Mouse (Mus musculus) lung, adult 2 months (tissue): ENCODE data around the gene Lonp2. TPM values are rescaled to one million over a fixed set of nuclear protein-coding genes. Genes with fewer than 3 reads are reported as not detected.

ENCODE experiments used
- DNase-seq: peaks from one replicate; pipeline ENCODE4 v3.0.0; 2022
- H3K4me1 ChIP-seq: fragments of 200-500 bp; 2 replicates; pipeline ENCODE4 v1.6.1; 2011; ENCODE audit warnings: low read length; ENCODE audit not compliant: control insufficient read depth, insufficient read depth
- H3K4me3 ChIP-seq: fragments of 200-500 bp; replicated peaks from 2 replicates; pipeline ENCODE3; 2011; ENCODE audit warnings: low read depth, mild to moderate bottlenecking, control low read depth, low read length; ENCODE audit errors: extremely low read depth
- CTCF ChIP-seq: fragments of 200-500 bp; IDR thresholded peaks from 2 replicates; pipeline ENCODE4 v1.5.1; 2011; ENCODE audit warnings: mild to moderate bottlenecking, low read length, control low read depth; ENCODE audit not compliant: insufficient read depth
- POLR2A ChIP-seq: fragments of 200-500 bp; IDR thresholded peaks from 2 replicates; pipeline ENCODE4 v1.6.1; 2011; ENCODE audit warnings: low read depth, mild to moderate bottlenecking, control low read depth, low read length, borderline replicate concordance; ENCODE audit errors: extremely low read depth
- WGBS: fragments of 180-500 bp; shearing (Covaris S2); methylation state at CpG from one replicate; pipeline ENCODE4 v1.1.7; 2018; 5-methylcytosine and 5-hydroxymethylcytosine counted together
- polyA plus RNA-seq: library from polyadenylated mRNA; depleted of rRNA; stranded (reverse); fragments of >200 nt; gene quantifications from 2 replicates; pipeline ENCODE4 v1.2.3, GENCODE M21; 2012

The Lonp2 gene
- polyA plus RNA-seq, 1 experiment, result 61.4 TPM

DNA sequence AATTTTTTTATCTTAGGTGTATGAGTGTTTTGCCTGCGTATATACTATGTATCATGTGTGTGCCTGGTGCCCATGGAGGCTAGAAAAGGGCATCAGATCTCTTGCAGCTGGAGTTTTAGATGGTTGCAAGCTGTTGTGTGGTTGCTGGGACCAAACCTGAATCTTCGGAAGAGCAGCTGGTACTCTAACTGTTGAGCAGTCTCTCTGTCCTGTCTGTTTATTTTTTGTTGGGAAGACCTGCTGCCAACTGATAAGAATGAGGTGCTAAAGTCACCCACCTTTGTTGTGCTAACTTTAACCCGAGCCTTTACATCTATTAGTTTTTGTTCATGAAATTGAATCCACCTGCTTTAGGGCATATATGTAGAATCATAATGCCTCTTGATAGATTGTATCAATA is 78.6 kb downstream of the Lonp2 start:
- WGBS, result 73% methylated on average over 3 of the region's 3 CpGs
- DNase-seq, result no peak

DNA sequence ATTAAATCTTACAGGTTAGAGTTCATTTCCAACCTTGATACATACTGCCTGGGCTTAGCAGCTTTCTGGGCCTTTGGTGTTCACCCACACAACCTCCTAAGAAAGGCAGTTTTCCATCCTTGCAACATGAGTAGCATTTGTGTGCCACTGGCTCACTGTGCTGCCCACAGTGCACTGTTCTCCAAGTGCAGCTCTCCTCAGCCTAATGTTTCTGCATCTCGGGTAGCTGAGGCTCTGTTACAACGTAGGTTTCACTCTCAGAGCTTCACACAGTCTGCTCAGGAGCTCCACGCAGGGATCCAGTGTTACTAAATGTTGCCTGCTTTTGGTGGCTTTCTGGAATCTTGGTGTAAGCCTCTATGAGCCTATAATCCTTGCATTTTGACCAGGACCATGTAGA is 81.5 kb downstream of the Lonp2 start:
- TF ChIP-seq POLR2A, result no peak
- no peak for TF ChIP-seq CTCF
- WGBS, result 85% methylated on average over 3 of the region's 3 CpGs
- no peaks in the 10 kb centered on the region for H3K4me1 ChIP-seq
- no peak for DNase-seq
- no peak overlapping the region for H3K4me3 ChIP-seq

More for the DNA sequence above, 78.6 kb downstream of the Lonp2 start:
- no peak overlapping the region for H3K4me3 ChIP-seq
- TF ChIP-seq POLR2A, result no peak
- no peak for TF ChIP-seq CTCF
- H3K4me1 ChIP-seq, result no peaks in the 10 kb centered on the region

DNA sequence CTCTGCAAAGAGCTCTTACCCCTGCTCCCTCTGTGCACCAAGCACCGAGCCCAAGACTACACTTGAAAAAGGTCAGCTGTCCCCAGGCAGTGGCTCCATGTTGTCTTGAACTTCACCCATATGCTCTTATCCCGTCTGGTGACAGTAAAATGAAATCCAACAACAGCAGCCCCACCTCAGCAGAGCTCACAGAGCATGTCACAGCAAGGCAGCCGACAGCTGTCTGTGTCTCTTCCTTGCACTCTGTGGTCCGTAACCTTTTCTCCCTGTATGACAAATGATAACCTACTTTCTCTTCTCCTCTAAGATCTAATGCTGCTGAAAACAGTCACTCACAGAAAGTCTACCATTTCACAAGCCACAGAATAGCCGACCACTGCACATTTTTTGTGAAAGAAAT is 82.9 kb downstream of the Lonp2 start:
- DNase-seq, result no peak
- Histone ChIP-seq H3K4me3 (no peak overlapping the region), H3K4me1 (no peaks in the 10 kb centered on the region)
- WGBS, result 78% methylated on average over 5 of the region's 5 CpGs
- TF ChIP-seq POLR2A, result no peak

DNA sequence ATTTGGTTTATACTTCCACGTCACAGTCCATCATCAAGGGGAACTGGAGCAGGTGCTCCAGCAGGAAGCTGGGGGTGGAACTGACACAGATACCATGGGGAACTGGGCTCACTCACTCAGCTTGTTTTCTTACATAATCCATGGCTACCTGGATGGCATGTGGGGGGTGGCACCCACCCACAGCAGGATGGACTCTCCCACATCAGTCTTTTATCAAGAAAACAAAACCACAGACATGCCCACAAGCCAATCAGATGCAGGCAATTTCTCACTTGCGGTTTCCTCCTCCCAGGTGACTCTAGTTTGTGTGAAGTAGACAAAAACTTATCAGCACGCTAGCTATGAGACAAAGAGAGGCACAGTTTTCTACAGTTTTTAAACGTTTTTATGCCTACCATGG is 84.0 kb downstream of the Lonp2 start:
- no peak for TF ChIP-seq CTCF
- no peak for TF ChIP-seq POLR2A
- Histone ChIP-seq H3K4me1 (no peaks in the 10 kb centered on the region), H3K4me3 (no peak overlapping the region)
- DNase-seq, result no peak
- 55% methylated on average over 4 of the region's 4 CpGs for WGBS

DNA sequence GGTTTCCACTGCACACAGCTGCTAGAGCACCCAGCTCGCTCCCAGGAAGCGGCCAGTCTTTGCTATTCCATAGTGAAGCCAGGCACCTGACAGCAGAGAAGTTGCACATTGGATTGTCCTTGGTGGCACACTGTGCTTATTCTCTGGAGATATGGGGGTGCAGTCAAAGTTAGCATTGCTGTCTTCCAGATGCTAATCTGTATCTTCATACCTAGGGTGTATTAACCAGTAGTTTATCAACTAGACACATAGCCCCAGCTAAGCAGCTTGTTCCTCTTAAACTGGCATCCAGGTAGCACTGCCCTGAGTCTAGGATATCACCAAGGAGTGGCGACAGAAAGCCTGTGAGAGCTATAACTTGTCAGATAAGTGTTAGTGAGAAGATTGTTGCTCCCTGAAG is 88.8 kb downstream of the Lonp2 start:
- TF ChIP-seq CTCF, result no peak
- no peak for TF ChIP-seq POLR2A
- no peak for DNase-seq
- 85% methylated on average over 3 of the region's 3 CpGs for WGBS
- no peaks in the 10 kb centered on the region for H3K4me1 ChIP-seq
- H3K4me3 ChIP-seq, result no peak overlapping the region

DNA sequence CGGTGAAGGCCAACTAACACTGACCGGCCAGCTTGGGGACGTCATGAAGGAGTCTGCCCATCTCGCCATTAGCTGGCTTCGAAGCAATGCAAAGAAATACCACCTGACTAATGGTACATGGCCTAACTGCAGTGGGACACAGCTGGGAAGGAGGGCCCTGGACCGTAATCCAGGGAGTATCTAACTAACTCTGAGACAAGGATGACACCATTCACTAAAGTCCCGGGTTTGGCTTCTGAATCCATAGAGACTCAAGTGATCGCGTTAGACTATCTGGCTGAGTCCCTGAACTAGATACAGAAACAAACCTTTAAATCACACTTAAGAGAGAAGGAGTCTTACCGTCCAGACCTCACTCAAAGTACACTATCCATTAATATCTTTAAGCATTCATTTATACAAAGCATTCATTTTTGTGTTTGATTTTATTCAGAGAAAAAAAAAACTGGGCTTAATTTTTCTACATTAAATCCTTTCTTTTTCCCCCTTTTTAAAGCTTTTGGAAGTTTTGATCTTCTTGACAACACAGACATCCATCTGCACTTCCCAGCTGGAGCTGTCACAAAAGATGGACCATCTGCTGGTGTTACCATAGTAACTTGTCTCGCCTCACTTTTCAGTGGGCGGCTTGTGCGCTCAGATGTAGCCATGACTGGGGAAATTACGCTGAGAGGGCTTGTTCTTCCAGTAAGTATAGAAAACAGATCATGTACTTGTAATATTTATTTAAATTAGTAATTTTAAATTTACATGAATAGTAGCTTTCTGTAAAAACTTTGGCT is 89.8 kb downstream of the Lonp2 start:
- 73% methylated on average over 14 of the region's 14 CpGs for WGBS
- DNase-seq, result no peak
- no peak for TF ChIP-seq CTCF
- no peak for TF ChIP-seq POLR2A
- Histone ChIP-seq H3K4me1 (no peaks in the 10 kb centered on the region), H3K4me3 (no peak overlapping the region)

DNA sequence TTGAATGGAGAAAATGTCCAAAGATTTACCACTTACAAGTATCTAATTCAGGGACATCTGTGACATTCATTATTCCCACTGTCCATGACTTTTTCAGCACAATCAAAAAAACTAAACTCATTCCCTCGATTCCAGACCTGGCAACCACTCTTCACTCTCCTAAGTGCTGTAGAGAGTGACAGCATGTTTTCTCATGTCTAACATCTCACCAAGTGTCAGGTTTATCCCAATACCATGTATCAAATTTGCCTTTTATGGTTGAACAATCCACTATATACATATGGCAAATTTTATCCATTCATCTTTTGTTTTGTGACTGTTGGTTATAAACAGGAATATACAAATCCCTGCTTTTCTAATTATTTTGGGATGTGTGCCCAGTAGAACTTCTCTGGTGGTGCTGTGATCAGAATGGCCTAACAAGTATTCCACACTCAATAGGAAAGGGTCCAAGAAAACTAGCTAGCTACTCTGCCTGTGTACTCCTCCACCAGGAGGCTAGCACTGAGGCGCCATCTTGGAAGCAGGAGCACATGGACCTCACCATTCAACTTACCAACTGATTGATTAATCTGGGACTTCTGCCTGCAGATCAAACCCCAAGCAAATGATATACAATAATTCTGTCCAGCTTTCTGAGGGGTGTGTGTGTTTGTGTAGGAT is 94.6 kb downstream of the Lonp2 start:
- no peak for DNase-seq
- no peak for TF ChIP-seq POLR2A
- no peak for TF ChIP-seq CTCF
- WGBS, result 62% methylated on average over 2 of the region's 2 CpGs
- peaks cover 3% of the 10 kb centered on the region; the same call in 1 of the 2 replicates for H3K4me1 ChIP-seq
- H3K4me3 ChIP-seq, result no peak overlapping the region

DNA sequence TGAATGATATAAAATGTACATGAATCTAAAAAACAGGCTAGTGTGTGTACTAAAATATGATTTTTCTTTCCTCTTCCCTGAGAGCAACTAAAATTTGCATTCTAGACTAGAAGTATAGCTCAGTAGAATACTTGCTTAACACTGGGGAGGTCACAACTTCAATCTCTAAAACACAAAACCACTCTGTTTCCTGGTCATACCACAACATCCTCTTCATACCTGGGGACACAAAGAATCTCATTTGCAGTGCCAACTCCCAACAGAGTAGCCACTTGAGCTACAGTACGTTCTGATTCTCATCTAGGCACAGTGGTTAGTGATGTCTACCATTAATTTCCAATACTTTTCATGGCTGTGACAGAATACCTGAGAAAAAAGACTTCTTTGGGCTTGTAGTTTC is 95.5 kb downstream of the Lonp2 start:
- no peak for TF ChIP-seq POLR2A
- TF ChIP-seq CTCF, result no peak
- WGBS, result 60% methylated on average over 1 of the region's 1 CpGs
- Histone ChIP-seq H3K4me1 (peaks cover 3% of the 10 kb centered on the region; the same call in 1 of the 2 replicates), H3K4me3 (no peak overlapping the region)
- DNase-seq, result no peak

DNA sequence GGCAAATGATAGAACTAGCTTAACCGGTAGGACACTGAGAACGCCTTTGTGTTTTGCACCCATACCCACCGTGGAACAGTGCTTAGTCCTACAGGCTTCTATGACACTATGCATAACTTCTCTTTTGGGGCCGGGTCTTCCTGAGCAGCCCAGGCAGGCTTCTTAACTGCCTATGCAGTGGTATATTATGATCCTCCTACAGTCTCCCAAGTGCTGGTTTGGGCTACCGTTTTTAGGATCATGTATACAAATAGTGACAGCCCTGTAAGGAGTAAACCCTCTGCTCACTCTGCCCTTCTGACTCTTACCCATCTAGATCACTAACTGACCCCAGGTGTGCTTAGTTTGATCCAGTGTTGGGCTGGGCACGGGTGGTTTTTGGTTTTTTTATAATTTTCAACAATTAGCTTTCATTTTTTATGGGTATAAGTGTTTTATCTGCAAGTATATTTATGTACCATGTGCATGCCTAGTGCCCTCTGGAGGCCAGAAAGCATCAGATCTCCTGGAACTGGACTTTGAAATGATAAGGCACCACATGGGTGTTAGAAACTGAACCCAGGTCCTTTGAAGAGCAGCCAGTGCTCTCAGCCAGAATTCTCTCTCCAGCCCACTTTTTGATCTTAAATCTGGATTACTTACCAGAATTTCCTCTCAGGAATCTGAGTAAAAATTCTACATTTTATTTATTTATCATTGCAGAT is 97.1 kb downstream of the Lonp2 start:
- no peak for DNase-seq
- TF ChIP-seq POLR2A (no peak), CTCF (0 out of 2 replicates have a peak, but pooled peaks have one; percentile 9)
- 87% methylated on average over 6 of the region's 6 CpGs for WGBS
- Histone ChIP-seq H3K4me3 (no peak overlapping the region), H3K4me1 (peaks cover 3% of the 10 kb centered on the region; the same call in 1 of the 2 replicates)
